ENCODE assay signal across 11 mouse cellular contexts in genomic region chr6:121176011-121176730, GRCm38 (mm10). TPM values are rescaled to one million over a fixed set of nuclear protein-coding genes. Genes with fewer than 3 reads are reported as not detected.
DNase-seq lines count a peak whose midpoint lies in the region; ATAC-seq and TF ChIP-seq lines count a peak whose summit lies in the region.
"Had no signal": no experiment of that assay in that cellular context is flagged by ENCODE, and none has a peak within 500 bp of the region (broad histone marks: within the 10 kb centered on the region; RNA-seq: fewer than 3 reads in every experiment).

No protein-coding gene starts in this region.

- H3K27me3 ChIP-seq in midbrain, embryonic 13.5 days, result no peaks in the 10 kb centered on the region
- H3K27me3 ChIP-seq in midbrain, embryonic 10.5 days (ENCODE audit: low read depth, poor library complexity, severe bottlenecking), result no peaks in the 10 kb centered on the region
- no peaks in the 10 kb centered on the region for H3K27me3 ChIP-seq in embryonic facial prominence, embryonic 13.5 days
- no peaks in the 10 kb centered on the region for H3K27me3 ChIP-seq in intestine, postnatal 0 days (replicated peaks; ENCODE audit: control insufficient read depth, insufficient read depth, low read length)
- no peaks in the 10 kb centered on the region for H3K27me3 ChIP-seq in stomach, embryonic 14.5 days (ENCODE audit: control insufficient read depth, insufficient read depth, low read length)
- H3K27me3 ChIP-seq in liver, embryonic 11.5 days (replicated peaks; ENCODE audit: control insufficient read depth, insufficient read depth, low read length), result no peaks in the 10 kb centered on the region

- WGBS in midbrain, embryonic 13.5 days, result 42% methylated on average over 14 of the region's 14 CpGs
- 58% methylated on average over 14 of the region's 14 CpGs for WGBS in midbrain, embryonic 10.5 days
- 25% methylated on average over 14 of the region's 14 CpGs for WGBS in embryonic facial prominence, embryonic 13.5 days
- WGBS in intestine, postnatal 0 days, result 27% methylated on average over 14 of the region's 14 CpGs
- 45% methylated on average over 14 of the region's 14 CpGs for WGBS in stomach, embryonic 14.5 days
- 45% methylated on average over 14 of the region's 14 CpGs for WGBS in liver, embryonic 11.5 days

- TF ChIP-seq CTCF in intestine, postnatal 0 days (IDR thresholded peaks at IDR 0.05; ENCODE audit: low read depth), result no peak

- DNase-seq in midbrain, embryonic 10.5 days (ENCODE audit: low spot score), result no peak
- no peak for DNase-seq in adrenal gland, postnatal 36 days
- no peak for DNase-seq in adrenal gland, postnatal 25 days
- no peak for DNase-seq in liver, embryonic 11.5 days (ENCODE audit: low spot score)
- DNase-seq: cerebellum, postnatal 36 days; heart, adult 11 months; lung, adult 2 months had no signal

- H3K9ac ChIP-seq in midbrain, embryonic 13.5 days (replicated peaks), result no peak overlapping the region
- 0 out of 2 replicates have a peak overlapping the region, but pooled peaks have one; percentile 16 for H3K9ac ChIP-seq in embryonic facial prominence, embryonic 13.5 days
- H3K9ac ChIP-seq in intestine, postnatal 0 days (ENCODE audit: low read depth, low read length), result no peak overlapping the region
- H3K9ac ChIP-seq in stomach, embryonic 14.5 days (replicated peaks; ENCODE audit: low read depth, low read length), result no peak overlapping the region; the same call in 1 of the 2 replicates
- H3K9ac ChIP-seq in liver, embryonic 11.5 days (ENCODE audit: low read depth, low read length), result no peak overlapping the region

- H3K9me3 ChIP-seq in midbrain, embryonic 13.5 days, result no peaks in the 10 kb centered on the region
- H3K9me3 ChIP-seq in midbrain, embryonic 10.5 days (replicated peaks), result no peaks in the 10 kb centered on the region
- H3K9me3 ChIP-seq in embryonic facial prominence, embryonic 13.5 days, result no peaks in the 10 kb centered on the region
- H3K9me3 ChIP-seq in intestine, postnatal 0 days (ENCODE audit: control insufficient read depth), result no peaks in the 10 kb centered on the region
- H3K9me3 ChIP-seq in stomach, embryonic 14.5 days (ENCODE audit: control insufficient read depth, low read depth, low read length), result no peaks in the 10 kb centered on the region
- no peaks in the 10 kb centered on the region for H3K9me3 ChIP-seq in liver, embryonic 11.5 days (ENCODE audit: control insufficient read depth, low read length)

- ATAC-seq in midbrain, embryonic 13.5 days, result peak; percentile 15; the same call in 1 of the 2 replicates
- peak; percentile 69 for ATAC-seq in embryonic facial prominence, embryonic 13.5 days (ENCODE audit: insufficient number of reproducible peaks, insufficient read depth, low FRiP score, low TSS enrichment, low read depth)
- peak; percentile 55 for ATAC-seq in intestine, postnatal 0 days
- peak; percentile 82 for ATAC-seq in stomach, embryonic 14.5 days (ENCODE audit: insufficient number of reproducible peaks, insufficient read depth, low FRiP score, low read depth)
- ATAC-seq in liver, embryonic 11.5 days (replicated peaks; ENCODE audit: low FRiP score), result no peak

- no peak overlapping the region for H3K27ac ChIP-seq in midbrain, embryonic 13.5 days
- no peak overlapping the region for H3K27ac ChIP-seq in midbrain, embryonic 10.5 days (replicated peaks)
- H3K27ac ChIP-seq in embryonic facial prominence, embryonic 13.5 days, result peak overlapping the region; percentile 67
- peak overlapping the region; percentile 94 for H3K27ac ChIP-seq in intestine, postnatal 0 days (ENCODE audit: low read depth, low read length)
- peak overlapping the region; percentile 83 for H3K27ac ChIP-seq in stomach, embryonic 14.5 days (ENCODE audit: low read length)
- H3K27ac ChIP-seq in liver, embryonic 11.5 days (ENCODE audit: low read depth, low read length), result no peak overlapping the region

- H3K4me1 ChIP-seq in midbrain, embryonic 13.5 days (replicated peaks), result peaks cover 9% of the 10 kb centered on the region
- peaks cover 11% of the 10 kb centered on the region for H3K4me1 ChIP-seq in midbrain, embryonic 10.5 days
- peaks cover 24% of the 10 kb centered on the region for H3K4me1 ChIP-seq in embryonic facial prominence, embryonic 13.5 days
- H3K4me1 ChIP-seq in intestine, postnatal 0 days (replicated peaks; ENCODE audit: control insufficient read depth, insufficient read depth, low read length), result peaks cover 5% of the 10 kb centered on the region; the same call in 1 of the 2 replicates
- 0 out of 2 replicates have a peak, but pooled peaks cover 2% of the 10 kb centered on the region for H3K4me1 ChIP-seq in stomach, embryonic 14.5 days (ENCODE audit: control insufficient read depth, insufficient read depth, low read length)
- 0 out of 2 replicates have a peak, but pooled peaks cover 4% of the 10 kb centered on the region for H3K4me1 ChIP-seq in liver, embryonic 11.5 days (replicated peaks; ENCODE audit: control insufficient read depth, insufficient read depth, low read length)

- no peak overlapping the region for H3K4me3 ChIP-seq in midbrain, embryonic 13.5 days (replicated peaks)
- no peak overlapping the region for H3K4me3 ChIP-seq in midbrain, embryonic 10.5 days
- H3K4me3 ChIP-seq in embryonic facial prominence, embryonic 13.5 days, result no peak overlapping the region
- H3K4me3 ChIP-seq in intestine, postnatal 0 days (ENCODE audit: low read depth, low read length), result no peak overlapping the region
- H3K4me3 ChIP-seq in stomach, embryonic 14.5 days (ENCODE audit: low read depth, low read length), result no peak overlapping the region
- H3K4me3 ChIP-seq in liver, embryonic 11.5 days (ENCODE audit: low read depth, low read length), result no peak overlapping the region

- H3K4me2 ChIP-seq in midbrain, embryonic 13.5 days (replicated peaks), result no peak overlapping the region
- H3K4me2 ChIP-seq in embryonic facial prominence, embryonic 13.5 days, result peak overlapping the region; percentile 38
- H3K4me2 ChIP-seq in intestine, postnatal 0 days (replicated peaks; ENCODE audit: low read depth), result peak overlapping the region; percentile 43
- peak overlapping the region; percentile 28; the same call in 1 of the 2 replicates for H3K4me2 ChIP-seq in stomach, embryonic 14.5 days (replicated peaks; ENCODE audit: low read depth, low read length)
- no peak overlapping the region for H3K4me2 ChIP-seq in liver, embryonic 11.5 days

- no peaks in the 10 kb centered on the region for H3K36me3 ChIP-seq in midbrain, embryonic 13.5 days
- H3K36me3 ChIP-seq in midbrain, embryonic 10.5 days, result no peaks in the 10 kb centered on the region
- no peaks in the 10 kb centered on the region for H3K36me3 ChIP-seq in embryonic facial prominence, embryonic 13.5 days
- H3K36me3 ChIP-seq in intestine, postnatal 0 days (ENCODE audit: control insufficient read depth, insufficient read depth), result no peaks in the 10 kb centered on the region
- no peaks in the 10 kb centered on the region for H3K36me3 ChIP-seq in stomach, embryonic 14.5 days (ENCODE audit: control insufficient read depth, insufficient read depth, low read length)
- H3K36me3 ChIP-seq in liver, embryonic 11.5 days (ENCODE audit: control insufficient read depth, insufficient read depth, low read length), result no peaks in the 10 kb centered on the region

RNA-seq across cellular contexts. Expression of gene Pex26, which starts 7.3 kb away (rescaled TPM):
- polyA plus RNA-seq in midbrain, embryonic 13.5 days (2015; fragmentation: Nextera tagmentation; extraction: Ambion mirVana), result 13.0 and 14.5 TPM in 2 replicates
- 8.5 and 8.8 TPM in 2 replicates for polyA plus RNA-seq in midbrain, embryonic 10.5 days (2016; fragmentation: Nextera tagmentation; extraction: Ambion mirVana)
- polyA plus RNA-seq in embryonic facial prominence, embryonic 13.5 days (2015; fragmentation: Nextera tagmentation; extraction: Ambion mirVana), result 10.4 and 10.8 TPM in 2 replicates
- 6.3 and 7.2 TPM in 2 replicates for polyA plus RNA-seq in intestine, postnatal 0 days (2015; fragmentation: Nextera tagmentation; extraction: Ambion mirVana)
- 12.5 and 14.1 TPM in 2 replicates for polyA plus RNA-seq in stomach, embryonic 14.5 days (2014; fragmentation: Nextera tagmentation; extraction: Ambion mirVana)
- total RNA-seq in adrenal gland, postnatal 36 days (2021), result 10 to 100 TPM in 1 of 2 experiments, 1 to 10 TPM in 1; 9.6 to 11.9 TPM
- 16.1 and 17.2 TPM in 2 replicates for total RNA-seq in adrenal gland, postnatal 25 days (2021)
- 6.0 and 6.3 TPM in 2 replicates for polyA plus RNA-seq in liver, embryonic 11.5 days (2014; fragmentation: Nextera tagmentation; extraction: Ambion mirVana)

RNA-seq across cellular contexts. Expression of gene Tuba8, which starts 34.3 kb away (rescaled TPM):
- polyA plus RNA-seq in midbrain, embryonic 13.5 days (2015; fragmentation: Nextera tagmentation; extraction: Ambion mirVana), result 0.15 and 0.19 TPM in 2 replicates
- 0.22 and 0.36 TPM in 2 replicates for polyA plus RNA-seq in midbrain, embryonic 10.5 days (2016; fragmentation: Nextera tagmentation; extraction: Ambion mirVana)
- 0.30 and 0.83 TPM in 2 replicates for polyA plus RNA-seq in embryonic facial prominence, embryonic 13.5 days (2015; fragmentation: Nextera tagmentation; extraction: Ambion mirVana)
- 0.14 and 0.31 TPM in 2 replicates for polyA plus RNA-seq in intestine, postnatal 0 days (2015; fragmentation: Nextera tagmentation; extraction: Ambion mirVana)
- 0.10 and 0.21 TPM in 2 replicates for polyA plus RNA-seq in stomach, embryonic 14.5 days (2014; fragmentation: Nextera tagmentation; extraction: Ambion mirVana)
- 1 to 10 TPM; 8.2 to 9.8 TPM for total RNA-seq in adrenal gland, postnatal 36 days (2021)
- 5.3 and 8.0 TPM in 2 replicates for total RNA-seq in adrenal gland, postnatal 25 days (2021)
- 10.5 and 11.5 TPM in 2 replicates for polyA plus RNA-seq in liver, embryonic 11.5 days (2014; fragmentation: Nextera tagmentation; extraction: Ambion mirVana)

RNA-seq across cellular contexts. Expression of gene Mical3, which starts 45.4 kb away (rescaled TPM):
- polyA plus RNA-seq in midbrain, embryonic 13.5 days (2015; fragmentation: Nextera tagmentation; extraction: Ambion mirVana), result 29.7 and 35.7 TPM in 2 replicates
- 9.0 and 10.2 TPM in 2 replicates for polyA plus RNA-seq in midbrain, embryonic 10.5 days (2016; fragmentation: Nextera tagmentation; extraction: Ambion mirVana)
- polyA plus RNA-seq in embryonic facial prominence, embryonic 13.5 days (2015; fragmentation: Nextera tagmentation; extraction: Ambion mirVana), result 12.3 and 12.7 TPM in 2 replicates
- polyA plus RNA-seq in intestine, postnatal 0 days (2015; fragmentation: Nextera tagmentation; extraction: Ambion mirVana), result 3.6 and 4.5 TPM in 2 replicates
- polyA plus RNA-seq in stomach, embryonic 14.5 days (2014; fragmentation: Nextera tagmentation; extraction: Ambion mirVana), result 22.3 and 24.8 TPM in 2 replicates
- total RNA-seq in adrenal gland, postnatal 36 days (2021), result 10 to 100 TPM; 47.4 to 48.7 TPM
- total RNA-seq in adrenal gland, postnatal 25 days (2021), result 65.9 and 72.6 TPM in 2 replicates
- 16.6 and 20.2 TPM in 2 replicates for polyA plus RNA-seq in liver, embryonic 11.5 days (2014; fragmentation: Nextera tagmentation; extraction: Ambion mirVana)

Comparison
In these comparisons a context has a peak if more than half of its experiments do, and no peak if none do; other contexts are left out.
1. H3K27ac ChIP-seq: peak in embryonic facial prominence, embryonic 13.5 days (single experiment), intestine, postnatal 0 days (single experiment) and stomach, embryonic 14.5 days (single experiment); none in midbrain, embryonic 13.5 days (single experiment), midbrain, embryonic 10.5 days (single experiment) and liver, embryonic 11.5 days (single experiment).
2. H3K4me2 ChIP-seq: peak in embryonic facial prominence, embryonic 13.5 days (single experiment), intestine, postnatal 0 days (single experiment) and stomach, embryonic 14.5 days (single experiment); none in midbrain, embryonic 13.5 days (single experiment) and liver, embryonic 11.5 days (single experiment).